Mouse (Mus musculus) small intestine, adult 2 months (tissue): ENCODE data around the gene Rara.
A peak's percentile ranks its signal among the peaks of the same experiment; 100 is the strongest.

ENCODE experiments used
- CTCF ChIP-seq: fragments of 200-500 bp; IDR thresholded peaks from 2 replicates; pipeline ENCODE4 v1.5.1; 2012; ENCODE audit warnings: low read depth, mild to moderate bottlenecking, control low read depth, inconsistent platforms, low read length, moderate library complexity, mixed read lengths; ENCODE audit not compliant: insufficient replicate concordance, insufficient read length; ENCODE audit errors: extremely low read depth
- POLR2A ChIP-seq: fragments of 200-500 bp; IDR thresholded peaks from 2 replicates; pipeline ENCODE4 v1.6.1; 2012; ENCODE audit warnings: low read depth, mild to moderate bottlenecking, control low read depth, inconsistent platforms, low read length, moderate library complexity

- TF ChIP-seq CTCF (no peak), POLR2A (peak; percentile 62)
Observed at GRCm38 (mm10) chr11:98960313-98960906, 32.8 kb downstream of the Rara start.
